Mouse (Mus musculus): ENCODE results near the gene Reep3.

GRCm38 (mm10) chr10:67026375-67026774, 70.4 kb downstream of the Reep3 start:
- TF ChIP-seq CTCF (IDR thresholded peaks at IDR 0.05; ENCODE audit: borderline replicate concordance, extremely low read depth, insufficient read depth, insufficient read length), result no peak
- no peak for TF ChIP-seq POLR2A (IDR thresholded peaks at IDR 0.05; ENCODE audit: borderline replicate concordance, extremely low read depth, insufficient read depth, insufficient read length, poor library complexity, severe bottlenecking)
